ENCODE assay signal across 7 mouse cellular contexts in the genomic region with DNA sequence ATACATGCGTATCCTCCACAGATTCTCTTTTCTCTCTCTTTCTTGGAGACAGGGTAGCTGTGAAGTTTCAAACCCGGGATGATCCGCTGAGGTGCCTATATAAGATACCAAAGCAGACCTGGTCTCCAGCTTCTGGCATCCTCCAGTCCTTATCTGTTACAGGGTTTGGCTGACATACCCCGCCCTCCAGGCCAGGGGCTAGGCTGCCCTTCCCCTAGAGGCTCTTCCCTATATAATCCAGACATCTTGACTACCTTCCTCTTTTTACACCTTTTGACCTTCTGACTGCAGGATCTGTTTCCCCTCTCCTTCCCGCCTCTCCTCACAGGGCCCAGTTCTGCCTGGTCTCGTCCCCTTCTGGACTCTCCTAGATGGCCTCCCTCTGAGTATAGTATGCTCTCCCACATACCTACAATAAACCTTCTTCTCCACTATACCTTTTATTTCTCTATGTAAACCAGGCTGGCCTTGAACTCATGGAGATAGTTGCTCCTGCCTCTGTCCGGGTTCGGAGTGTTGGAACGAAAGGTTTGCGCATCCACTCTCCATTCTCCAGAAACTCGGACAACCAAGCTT. TPM values are rescaled to one million over a fixed set of nuclear protein-coding genes. Genes with fewer than 3 reads are reported as not detected.
A peak's percentile ranks its signal among the peaks of the same experiment; 100 is the strongest.
DNase-seq lines count a peak whose midpoint lies in the region; ATAC-seq and TF ChIP-seq lines count a peak whose summit lies in the region.

No protein-coding gene starts in this region.

- TF ChIP-seq POLR2A in limb, embryonic 14.5 days (IDR thresholded peaks at IDR 0.05; ENCODE audit: borderline replicate concordance, extremely low read depth, insufficient read depth, insufficient read length): no peak

- peak overlapping the region; percentile 99 for H3K4me3 ChIP-seq in forebrain, embryonic 10.5 days
- H3K4me3 ChIP-seq in limb, embryonic 14.5 days (replicated peaks; ENCODE audit: low read length): peak overlapping the region; percentile 97
- H3K4me3 ChIP-seq in neural tube, embryonic 14.5 days (ENCODE audit: low read depth, low read length): peak overlapping the region; percentile 64

- H3K36me3 ChIP-seq in forebrain, embryonic 10.5 days (replicated peaks): peaks cover 26% of the 10 kb centered on the region
- peaks cover 18% of the 10 kb centered on the region for H3K36me3 ChIP-seq in limb, embryonic 14.5 days (ENCODE audit: control insufficient read depth, insufficient read depth, low read length)
- no peaks in the 10 kb centered on the region for H3K36me3 ChIP-seq in neural tube, embryonic 14.5 days (ENCODE audit: control insufficient read depth, insufficient read depth, low read length)

- H3K27ac ChIP-seq in forebrain, embryonic 10.5 days: peak overlapping the region; percentile 98
- peak overlapping the region; percentile 88 for H3K27ac ChIP-seq in limb, embryonic 14.5 days (replicated peaks; ENCODE audit: low read depth, low read length)
- peak overlapping the region; percentile 81 for H3K27ac ChIP-seq in neural tube, embryonic 14.5 days (ENCODE audit: low read depth, low read length)

- no peaks in the 10 kb centered on the region for H3K9me3 ChIP-seq in forebrain, embryonic 10.5 days
- no peaks in the 10 kb centered on the region for H3K9me3 ChIP-seq in limb, embryonic 14.5 days (ENCODE audit: control insufficient read depth, low read length)
- H3K9me3 ChIP-seq in neural tube, embryonic 14.5 days (ENCODE audit: control insufficient read depth, low read length): no peaks in the 10 kb centered on the region

- ATAC-seq in limb, embryonic 14.5 days (ENCODE audit: low FRiP score, low read depth): 0 out of 2 replicates have a peak, but pooled peaks have one; percentile 13
- ATAC-seq in neural tube, embryonic 14.5 days (ENCODE audit: low read depth): peak; percentile 32

- peak overlapping the region; percentile 51 for H3K4me2 ChIP-seq in limb, embryonic 14.5 days (replicated peaks; ENCODE audit: low read depth, low read length, severe bottlenecking)
- H3K4me2 ChIP-seq in neural tube, embryonic 14.5 days (ENCODE audit: low read depth, low read length): peak overlapping the region; percentile 85

- 31% methylated on average over 11 of the region's 11 CpGs for WGBS in forebrain, embryonic 10.5 days
- 21% methylated on average over 11 of the region's 11 CpGs for WGBS in limb, embryonic 14.5 days
- WGBS in neural tube, embryonic 14.5 days: 31% methylated on average over 11 of the region's 11 CpGs

- peak; percentile 47 for DNase-seq in spleen, adult 12 weeks (ENCODE audit: low spot score)
- no peak for DNase-seq in spleen, adult 18-20 months
- no peak for DNase-seq in forebrain, embryonic 10.5 days (ENCODE audit: extremely low spot score, low spot score)
- DNase-seq in limb, embryonic 14.5 days (ENCODE audit: low spot score): no peak
- no peak for DNase-seq in layer of hippocampus, postnatal 10 days (ENCODE audit: low spot score in 2 of 2)
- no peak for DNase-seq in urinary bladder, postnatal 4 days (ENCODE audit: low spot score in 2 of 2)

- peak overlapping the region; percentile 95 for H3K9ac ChIP-seq in limb, embryonic 14.5 days (ENCODE audit: low read depth, low read length, severe bottlenecking)
- H3K9ac ChIP-seq in neural tube, embryonic 14.5 days (replicated peaks; ENCODE audit: low read depth, low read length): peak overlapping the region; percentile 91

- H3K4me1 ChIP-seq in forebrain, embryonic 10.5 days: peaks cover 39% of the 10 kb centered on the region
- H3K4me1 ChIP-seq in limb, embryonic 14.5 days (ENCODE audit: control insufficient read depth, insufficient read depth, low read length): peaks cover 19% of the 10 kb centered on the region
- peaks cover 25% of the 10 kb centered on the region for H3K4me1 ChIP-seq in neural tube, embryonic 14.5 days (ENCODE audit: control insufficient read depth, insufficient read depth, low read length)

- no peaks in the 10 kb centered on the region for H3K27me3 ChIP-seq in forebrain, embryonic 10.5 days (ENCODE audit: poor library complexity, severe bottlenecking)
- H3K27me3 ChIP-seq in limb, embryonic 14.5 days (ENCODE audit: control insufficient read depth, insufficient read depth, low read length): no peaks in the 10 kb centered on the region
- no peaks in the 10 kb centered on the region for H3K27me3 ChIP-seq in neural tube, embryonic 14.5 days (ENCODE audit: control insufficient read depth, insufficient read depth, low read length)

RNA-seq across cellular contexts. Expression of a gene that starts 0.6 kb away (rescaled TPM):
- 399 and 417 TPM in 2 replicates for polyA plus RNA-seq in forebrain, embryonic 10.5 days (2016; fragmentation: Nextera tagmentation; extraction: Ambion mirVana)
- polyA plus RNA-seq in limb, embryonic 14.5 days (2012; rRNA removed): 132 and 137 TPM in 2 replicates
- polyA plus RNA-seq in limb, embryonic 14.5 days (2014; fragmentation: Nextera tagmentation; extraction: Ambion mirVana): 252 and 271 TPM in 2 replicates
- polyA plus RNA-seq in neural tube, embryonic 14.5 days (2014; fragmentation: Nextera tagmentation; extraction: Ambion mirVana): 123 and 140 TPM in 2 replicates
- total RNA-seq in layer of hippocampus, postnatal 10 days (2021): 10 to 100 TPM; 63.6 to 77.0 TPM

RNA-seq across cellular contexts. Expression of a gene that starts 14.6 kb away (rescaled TPM):
- polyA plus RNA-seq in forebrain, embryonic 10.5 days (2016; fragmentation: Nextera tagmentation; extraction: Ambion mirVana): 37.6 and 40.2 TPM in 2 replicates
- polyA plus RNA-seq in limb, embryonic 14.5 days (2012; rRNA removed): 23.7 TPM in 2 replicates
- polyA plus RNA-seq in limb, embryonic 14.5 days (2014; fragmentation: Nextera tagmentation; extraction: Ambion mirVana): 29.6 and 33.3 TPM in 2 replicates
- polyA plus RNA-seq in neural tube, embryonic 14.5 days (2014; fragmentation: Nextera tagmentation; extraction: Ambion mirVana): 45.4 and 53.5 TPM in 2 replicates
- total RNA-seq in layer of hippocampus, postnatal 10 days (2021): 10 to 100 TPM; 29.3 to 32.5 TPM

RNA-seq across cellular contexts. Expression of a gene that starts 14.7 kb away (rescaled TPM):
- polyA plus RNA-seq in forebrain, embryonic 10.5 days (2016; fragmentation: Nextera tagmentation; extraction: Ambion mirVana): 56.6 and 57.7 TPM in 2 replicates
- 27.6 and 28.7 TPM in 2 replicates for polyA plus RNA-seq in limb, embryonic 14.5 days (2012; rRNA removed)
- polyA plus RNA-seq in limb, embryonic 14.5 days (2014; fragmentation: Nextera tagmentation; extraction: Ambion mirVana): 61.7 and 62.2 TPM in 2 replicates
- polyA plus RNA-seq in neural tube, embryonic 14.5 days (2014; fragmentation: Nextera tagmentation; extraction: Ambion mirVana): 54.5 and 59.2 TPM in 2 replicates
- 10 to 100 TPM; 31.0 to 35.3 TPM for total RNA-seq in layer of hippocampus, postnatal 10 days (2021)

RNA-seq across cellular contexts. Expression of a gene that starts 22.4 kb away (rescaled TPM):
- 754 and 787 TPM in 2 replicates for polyA plus RNA-seq in forebrain, embryonic 10.5 days (2016; fragmentation: Nextera tagmentation; extraction: Ambion mirVana)
- polyA plus RNA-seq in limb, embryonic 14.5 days (2012; rRNA removed): 902 and 1,086 TPM in 2 replicates
- polyA plus RNA-seq in limb, embryonic 14.5 days (2014; fragmentation: Nextera tagmentation; extraction: Ambion mirVana): 766 and 836 TPM in 2 replicates
- 1,051 and 1,284 TPM in 2 replicates for polyA plus RNA-seq in neural tube, embryonic 14.5 days (2014; fragmentation: Nextera tagmentation; extraction: Ambion mirVana)
- total RNA-seq in layer of hippocampus, postnatal 10 days (2021): 100 to 1,000 TPM; 732 to 825 TPM

RNA-seq across cellular contexts. Expression of a gene that starts 25.5 kb away (rescaled TPM):
- polyA plus RNA-seq in forebrain, embryonic 10.5 days (2016; fragmentation: Nextera tagmentation; extraction: Ambion mirVana): 1,650 and 1,695 TPM in 2 replicates
- polyA plus RNA-seq in limb, embryonic 14.5 days (2012; rRNA removed): 503 and 1,052 TPM in 2 replicates
- 1,814 and 1,833 TPM in 2 replicates for polyA plus RNA-seq in limb, embryonic 14.5 days (2014; fragmentation: Nextera tagmentation; extraction: Ambion mirVana)
- 1,143 and 1,163 TPM in 2 replicates for polyA plus RNA-seq in neural tube, embryonic 14.5 days (2014; fragmentation: Nextera tagmentation; extraction: Ambion mirVana)
- 100 to 1,000 TPM; 753 to 793 TPM for total RNA-seq in layer of hippocampus, postnatal 10 days (2021)
